Comparison of ENCODE assay signal across 14 mouse cellular contexts in the genomic region with DNA sequence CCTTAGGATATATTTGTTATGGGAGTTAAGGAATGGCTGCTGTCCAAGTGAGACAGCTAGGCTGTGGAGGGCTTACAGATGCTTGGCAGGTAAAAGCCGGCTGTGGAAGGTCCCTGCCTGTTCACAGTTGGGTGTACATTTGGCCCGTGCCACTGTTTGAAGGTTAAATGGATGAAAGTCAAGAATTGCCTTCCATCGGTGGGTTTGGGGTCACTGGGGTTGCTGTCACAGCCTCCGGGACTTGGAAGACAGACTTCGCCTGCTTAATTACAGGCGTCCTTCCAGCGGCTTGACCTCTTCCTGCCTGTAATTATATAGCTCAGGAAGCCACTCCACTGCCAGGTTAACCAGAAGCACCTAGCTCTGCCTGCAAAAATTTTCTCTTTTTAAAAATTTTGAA.
DNase-seq lines count a peak whose midpoint lies in the region; ATAC-seq lines count a peak whose summit lies in the region.
"Had no signal": no experiment of that assay in that cellular context is flagged by ENCODE, and none has a peak within 500 bp of the region (broad histone marks: within the 10 kb centered on the region; RNA-seq: fewer than 3 reads in every experiment).

No protein-coding gene starts in this region.

- ATAC-seq in heart, embryonic 16.5 days (replicated peaks; ENCODE audit: extremely low read depth, insufficient read depth, low FRiP score) = no peak
- ATAC-seq in midbrain, embryonic 14.5 days (ENCODE audit: low FRiP score, low TSS enrichment) = no peak
- no peak for ATAC-seq in midbrain, embryonic 11.5 days (ENCODE audit: low FRiP score)
- 0 out of 2 replicates have a peak, but pooled peaks have one; percentile 7 for ATAC-seq in embryonic facial prominence, embryonic 15.5 days (ENCODE audit: insufficient number of reproducible peaks, low FRiP score, low TSS enrichment, low read depth)
- no peak for ATAC-seq in neural tube, embryonic 15.5 days (ENCODE audit: low FRiP score)
- ATAC-seq: midbrain, embryonic 13.5 days had no signal

- no peaks in the 10 kb centered on the region for H3K9me3 ChIP-seq in heart, embryonic 16.5 days (replicated peaks; ENCODE audit: control insufficient read depth, low read length)
- H3K9me3 ChIP-seq in midbrain, embryonic 14.5 days (ENCODE audit: control insufficient read depth, low read length) = no peaks in the 10 kb centered on the region
- H3K9me3 ChIP-seq in midbrain, embryonic 11.5 days (ENCODE audit: control insufficient read depth, low read length) = no peaks in the 10 kb centered on the region
- no peaks in the 10 kb centered on the region for H3K9me3 ChIP-seq in embryonic facial prominence, embryonic 15.5 days (replicated peaks)
- H3K9me3 ChIP-seq in neural tube, embryonic 15.5 days (replicated peaks) = no peaks in the 10 kb centered on the region
- H3K9me3 ChIP-seq: limb, embryonic 13.5 days; midbrain, embryonic 13.5 days; neural tube, embryonic 12.5 days had no signal

- H3K4me3 ChIP-seq in heart, embryonic 16.5 days (ENCODE audit: low read length) = no peak overlapping the region
- no peak overlapping the region for H3K4me3 ChIP-seq in midbrain, embryonic 14.5 days (replicated peaks; ENCODE audit: low read depth, low read length)
- H3K4me3 ChIP-seq in midbrain, embryonic 11.5 days (ENCODE audit: low read depth, low read length) = no peak overlapping the region
- no peak overlapping the region for H3K4me3 ChIP-seq in embryonic facial prominence, embryonic 15.5 days (replicated peaks)
- no peak overlapping the region for H3K4me3 ChIP-seq in neural tube, embryonic 15.5 days (replicated peaks)
- H3K4me3 ChIP-seq: limb, embryonic 13.5 days; midbrain, embryonic 13.5 days; neural tube, embryonic 12.5 days had no signal

- H3K27me3 ChIP-seq in heart, embryonic 16.5 days (ENCODE audit: control insufficient read depth, insufficient read depth, low read length) = no peaks in the 10 kb centered on the region
- no peaks in the 10 kb centered on the region for H3K27me3 ChIP-seq in midbrain, embryonic 14.5 days (ENCODE audit: control insufficient read depth, insufficient read depth, low read length)
- H3K27me3 ChIP-seq in midbrain, embryonic 11.5 days (ENCODE audit: control insufficient read depth, insufficient read depth, low read length) = no peaks in the 10 kb centered on the region
- H3K27me3 ChIP-seq in embryonic facial prominence, embryonic 15.5 days = no peaks in the 10 kb centered on the region
- H3K27me3 ChIP-seq in neural tube, embryonic 15.5 days (replicated peaks) = no peaks in the 10 kb centered on the region
- H3K27me3 ChIP-seq: limb, embryonic 13.5 days; midbrain, embryonic 13.5 days; neural tube, embryonic 12.5 days had no signal

- H3K27ac ChIP-seq in heart, embryonic 16.5 days (ENCODE audit: low read length) = peak overlapping the region; percentile 75
- H3K27ac ChIP-seq in midbrain, embryonic 14.5 days (replicated peaks; ENCODE audit: low read depth, low read length) = 0 out of 2 replicates have a peak overlapping the region, but pooled peaks have one; percentile 20
- no peak overlapping the region for H3K27ac ChIP-seq in midbrain, embryonic 11.5 days (ENCODE audit: low read depth, low read length)
- H3K27ac ChIP-seq in embryonic facial prominence, embryonic 15.5 days (replicated peaks) = no peak overlapping the region
- peak overlapping the region; percentile 19; the same call in 1 of the 2 replicates for H3K27ac ChIP-seq in neural tube, embryonic 15.5 days (replicated peaks)
- H3K27ac ChIP-seq: limb, embryonic 13.5 days; midbrain, embryonic 13.5 days; neural tube, embryonic 12.5 days had no signal

- no peaks in the 10 kb centered on the region for H3K36me3 ChIP-seq in heart, embryonic 16.5 days (ENCODE audit: control insufficient read depth, insufficient read depth)
- H3K36me3 ChIP-seq in midbrain, embryonic 14.5 days (ENCODE audit: control insufficient read depth, insufficient read depth, low read length) = no peaks in the 10 kb centered on the region
- no peaks in the 10 kb centered on the region for H3K36me3 ChIP-seq in midbrain, embryonic 11.5 days (ENCODE audit: control insufficient read depth, insufficient read depth, low read length)
- H3K36me3 ChIP-seq in embryonic facial prominence, embryonic 15.5 days = no peaks in the 10 kb centered on the region
- no peaks in the 10 kb centered on the region for H3K36me3 ChIP-seq in neural tube, embryonic 15.5 days
- H3K36me3 ChIP-seq: limb, embryonic 13.5 days; midbrain, embryonic 13.5 days; neural tube, embryonic 12.5 days had no signal

- no peak overlapping the region for H3K9ac ChIP-seq in heart, embryonic 16.5 days (ENCODE audit: low read length)
- no peak overlapping the region for H3K9ac ChIP-seq in midbrain, embryonic 14.5 days (replicated peaks; ENCODE audit: low read length)
- H3K9ac ChIP-seq in midbrain, embryonic 11.5 days (ENCODE audit: low read length) = no peak overlapping the region
- no peak overlapping the region for H3K9ac ChIP-seq in embryonic facial prominence, embryonic 15.5 days
- no peak overlapping the region for H3K9ac ChIP-seq in neural tube, embryonic 15.5 days (replicated peaks)
- H3K9ac ChIP-seq: limb, embryonic 13.5 days; midbrain, embryonic 13.5 days; neural tube, embryonic 12.5 days had no signal

- H3K4me1 ChIP-seq in heart, embryonic 16.5 days (ENCODE audit: control insufficient read depth, insufficient read depth, low read length) = peaks cover 45% of the 10 kb centered on the region
- peaks cover 16% of the 10 kb centered on the region for H3K4me1 ChIP-seq in midbrain, embryonic 14.5 days (ENCODE audit: control insufficient read depth, insufficient read depth, low read length)
- H3K4me1 ChIP-seq in midbrain, embryonic 11.5 days (ENCODE audit: control insufficient read depth, insufficient read depth, low read length) = peaks cover 8% of the 10 kb centered on the region
- peaks cover 40% of the 10 kb centered on the region for H3K4me1 ChIP-seq in embryonic facial prominence, embryonic 15.5 days
- H3K4me1 ChIP-seq in neural tube, embryonic 15.5 days = peaks cover 46% of the 10 kb centered on the region

- H3K4me2 ChIP-seq in heart, embryonic 16.5 days (ENCODE audit: low read depth, low read length) = peak overlapping the region; percentile 48; the same call in 1 of the 2 replicates
- H3K4me2 ChIP-seq in midbrain, embryonic 14.5 days (ENCODE audit: low read length) = no peak overlapping the region
- no peak overlapping the region for H3K4me2 ChIP-seq in midbrain, embryonic 11.5 days
- no peak overlapping the region for H3K4me2 ChIP-seq in embryonic facial prominence, embryonic 15.5 days (replicated peaks)
- H3K4me2 ChIP-seq in neural tube, embryonic 15.5 days = no peak overlapping the region
- H3K4me2 ChIP-seq: limb, embryonic 13.5 days; midbrain, embryonic 13.5 days; neural tube, embryonic 12.5 days had no signal

- 31% methylated on average over 7 of the region's 7 CpGs for WGBS in heart, embryonic 16.5 days
- WGBS in midbrain, embryonic 14.5 days = 56% methylated on average over 7 of the region's 7 CpGs
- 67% methylated on average over 7 of the region's 7 CpGs for WGBS in midbrain, embryonic 11.5 days
- WGBS in embryonic facial prominence, embryonic 15.5 days = 26% methylated on average over 7 of the region's 7 CpGs
- 33% methylated on average over 7 of the region's 7 CpGs for WGBS in neural tube, embryonic 15.5 days

- no peak for DNase-seq in heart, postnatal 4 days
- DNase-seq in midbrain, embryonic 14.5 days = peak; percentile 20
- DNase-seq in midbrain, embryonic 11.5 days (ENCODE audit: low spot score, missing footprints) = no peak
- DNase-seq in frontal cortex, postnatal 36 days (ENCODE audit: low spot score in 2 of 2) = no peak
- DNase-seq: cerebellum, adult 11-12 months; lung, postnatal 36 days; spleen, adult 18-20 months; thymus, postnatal 4 days had no signal

Comparison
In these comparisons a context has a peak if more than half of its experiments do, and no peak if none do; other contexts are left out.
1. H3K27ac ChIP-seq: peak in heart, embryonic 16.5 days (single experiment), midbrain, embryonic 14.5 days (single experiment) and neural tube, embryonic 15.5 days (single experiment); none in midbrain, embryonic 11.5 days (single experiment) and embryonic facial prominence, embryonic 15.5 days (single experiment).